Mouse (Mus musculus) ES-E14 (cell line): ENCODE measurements at regions not wholly inside any gene's neighbourhood (a gene's known extent, or its start where the extent isn't known, plus 50 kb on each side); places are given as distances from the start of the nearest gene placed in this dataset.

ENCODE experiments used
- CHD2 ChIP-seq: IDR thresholded peaks from 2 replicates; pipeline ENCODE4 v1.6.1; 2014; ENCODE audit warnings: mild to moderate bottlenecking, low read depth, low read length, inconsistent platforms
- HCFC1 ChIP-seq: IDR thresholded peaks from 2 replicates; pipeline ENCODE4 v1.6.1; 2012; ENCODE audit warnings: low read length, inconsistent platforms, borderline replicate concordance; ENCODE audit not compliant: insufficient read depth
- MAFK ChIP-seq: IDR thresholded peaks from 2 replicates; pipeline ENCODE4 v1.6.1; 2014; ENCODE audit warnings: mild to moderate bottlenecking, low read depth, low read length, inconsistent platforms; ENCODE audit not compliant: insufficient read depth
- ZC3H11A ChIP-seq: IDR thresholded peaks from 2 replicates; pipeline ENCODE4 v1.6.1; 2012; ENCODE audit warnings: low read depth, mild to moderate bottlenecking, inconsistent platforms, low read length, borderline replicate concordance
- ZNF384 ChIP-seq: IDR thresholded peaks from 2 replicates; pipeline ENCODE4 v1.6.1; 2012; ENCODE audit warnings: low read depth, low read length, inconsistent platforms

- TF ChIP-seq ZNF384 (no peak), CHD2 (no peak), ZC3H11A (no peak), HCFC1 (no peak), MAFK (no peak)
Observed at GRCm38 (mm10) chr9:94425804-94426203, 112.1 kb downstream of the 1190002N15Rik start.
